Mouse (Mus musculus): Measurements from ENCODE around the gene Hoxc11. TPM values are rescaled to one million over a fixed set of nuclear protein-coding genes. Genes with fewer than 3 reads are reported as not detected.
A peak's percentile ranks its signal among the peaks of the same experiment; 100 is the strongest.

Gene Hoxc11
- not detected in 2 replicates for polyA plus RNA-seq (2016; fragmentation: Nextera tagmentation; extraction: Ambion mirVana)

DNA sequence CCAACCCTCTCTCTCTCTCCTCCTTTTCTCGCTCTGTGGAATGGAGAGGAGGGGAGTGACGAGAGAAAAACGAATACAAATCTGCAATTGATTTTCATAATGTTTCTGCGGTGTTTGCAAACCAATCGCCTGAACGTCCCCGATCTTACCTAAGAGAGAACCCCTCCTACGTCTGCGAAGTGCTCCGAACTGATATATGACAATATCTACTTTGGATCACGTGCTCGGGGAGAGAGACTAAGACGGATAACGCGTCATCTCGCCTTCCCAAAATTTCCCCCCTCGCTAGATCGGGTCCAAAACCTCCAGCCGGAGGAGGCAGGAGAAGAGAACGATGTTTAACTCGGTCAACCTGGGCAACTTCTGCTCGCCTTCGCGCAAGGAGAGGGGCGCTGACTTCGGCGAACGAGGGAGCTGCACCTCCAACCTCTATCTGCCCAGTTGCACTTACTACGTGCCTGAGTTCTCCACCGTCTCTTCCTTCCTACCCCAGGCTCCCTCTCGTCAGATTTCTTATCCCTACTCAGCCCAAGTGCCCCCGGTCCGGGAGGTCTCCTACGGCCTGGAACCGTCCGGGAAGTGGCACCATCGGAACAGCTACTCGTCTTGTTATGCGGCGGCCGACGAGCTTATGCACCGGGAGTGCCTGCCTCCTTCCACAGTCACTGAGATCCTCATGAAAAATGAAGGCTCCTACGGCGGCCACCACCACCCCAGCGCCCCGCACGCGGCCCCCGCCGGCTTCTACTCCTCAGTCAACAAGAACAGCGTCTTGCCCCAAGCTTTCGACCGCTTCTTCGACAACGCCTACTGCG, at the start of gene Hoxc11:
TSS of gene Hoxc11 (plus strand) at position 236 of the 815 bp plus-strand sequence.
- Histone ChIP-seq H3K4me2 (no peak within 1 kb of the TSS), H3K4me1 (no peaks in the 10 kb centered on the region), H3K36me3 (replicated peaks) (no peaks in the 10 kb centered on the region), H3K4me3 (replicated peaks) (no peak within 1 kb of the TSS), H3K27ac (no peak within 1 kb of the TSS), H3K9me3 (no peaks in the 10 kb centered on the region), H3K27me3 (peaks cover 98% of the 10 kb centered on the region), H3K9ac (no peak within 1 kb of the TSS)
- no peak for ATAC-seq (ENCODE audit: low FRiP score)
- WGBS: under 1% methylated on average over 57 of the region's 57 CpGs

DNA sequence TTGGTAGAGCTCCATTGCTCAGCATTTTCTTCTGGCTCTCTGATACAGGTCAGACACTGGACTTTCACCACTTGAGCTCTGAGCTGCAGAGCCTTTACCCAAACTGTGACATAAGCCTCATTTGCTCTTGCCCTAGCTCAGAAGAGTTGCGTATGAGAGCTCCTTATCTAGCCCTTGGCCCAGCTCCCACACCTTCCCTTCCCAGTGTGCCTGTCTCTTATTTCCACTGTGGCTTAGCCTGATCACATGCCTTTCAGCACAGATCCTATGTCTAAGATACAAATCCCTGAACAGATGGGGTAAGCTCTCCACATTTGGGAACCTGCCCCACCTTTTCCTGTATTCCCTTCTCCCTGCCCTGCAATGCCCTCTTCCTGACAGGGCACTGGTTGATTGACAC, 49.3 kb upstream of the Hoxc11 start:
- no peaks in the 10 kb centered on the region for H3K4me1 ChIP-seq
- H3K4me2 ChIP-seq: no peak overlapping the region
- ATAC-seq (ENCODE audit: low FRiP score): no peak
- no peaks in the 10 kb centered on the region for H3K9me3 ChIP-seq
- H3K9ac ChIP-seq: no peak overlapping the region
- WGBS: 65% methylated on average over 1 of the region's 1 CpGs
- H3K4me3 ChIP-seq (replicated peaks): no peak overlapping the region
- no peak overlapping the region for H3K27ac ChIP-seq
- H3K36me3 ChIP-seq (replicated peaks): no peaks in the 10 kb centered on the region
- peaks cover 75% of the 10 kb centered on the region for H3K27me3 ChIP-seq

DNA sequence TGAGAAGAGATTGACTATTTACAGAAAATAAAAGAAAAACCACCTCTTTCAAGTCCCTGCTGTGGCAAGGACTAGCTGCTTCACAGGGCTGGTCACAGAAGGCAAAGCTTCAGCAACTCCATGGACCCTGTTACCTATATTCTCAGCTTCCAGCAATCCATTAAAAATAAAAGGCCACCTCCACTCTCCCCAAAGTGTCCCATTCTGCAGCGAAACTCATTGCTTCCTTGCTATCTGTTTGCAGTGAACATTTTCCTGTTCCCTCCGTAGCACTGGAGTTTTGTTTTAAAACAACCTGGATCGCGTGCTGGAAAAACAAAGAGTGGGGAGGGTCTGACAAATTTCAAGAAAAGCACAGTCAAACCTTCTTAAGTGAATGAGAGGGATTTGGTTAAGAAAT, 44.7 kb upstream of the Hoxc11 start:
- no peak for ATAC-seq (ENCODE audit: low FRiP score)
- no peak overlapping the region for H3K4me3 ChIP-seq (replicated peaks)
- no peak overlapping the region for H3K4me2 ChIP-seq
- no peak overlapping the region for H3K9ac ChIP-seq
- H3K4me1 ChIP-seq: no peaks in the 10 kb centered on the region
- WGBS: 1% methylated on average over 4 of the region's 4 CpGs
- H3K36me3 ChIP-seq (replicated peaks): no peaks in the 10 kb centered on the region
- H3K27ac ChIP-seq: no peak overlapping the region
- peaks cover 91% of the 10 kb centered on the region for H3K27me3 ChIP-seq
- no peaks in the 10 kb centered on the region for H3K9me3 ChIP-seq

DNA sequence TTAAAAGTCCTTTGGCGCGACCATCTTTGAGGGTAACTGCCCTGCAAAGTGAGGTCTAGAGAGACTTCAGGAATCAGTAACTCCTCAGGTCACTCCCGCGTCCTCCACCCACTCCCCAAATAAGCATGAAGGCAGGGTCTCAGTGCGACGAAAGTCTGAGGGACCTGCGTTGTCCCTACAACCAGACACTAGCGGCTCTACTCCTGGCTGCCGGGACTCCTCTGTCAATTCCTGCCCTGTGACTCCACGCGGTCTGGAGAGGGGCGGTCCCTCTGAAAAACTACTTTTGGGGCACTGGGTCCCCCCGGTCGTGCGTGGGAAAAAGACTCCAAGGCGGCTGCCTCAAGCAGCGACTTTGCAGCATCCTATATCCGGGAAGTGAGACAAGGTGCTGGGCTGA, 44.2 kb upstream of the Hoxc11 start:
- Histone ChIP-seq H3K9ac (no peak overlapping the region), H3K27me3 (peaks cover 91% of the 10 kb centered on the region), H3K4me3 (replicated peaks) (no peak overlapping the region), H3K4me2 (no peak overlapping the region), H3K36me3 (replicated peaks) (no peaks in the 10 kb centered on the region), H3K27ac (no peak overlapping the region), H3K4me1 (no peaks in the 10 kb centered on the region), H3K9me3 (no peaks in the 10 kb centered on the region)
- no peak for ATAC-seq (ENCODE audit: low FRiP score)
- under 1% methylated on average over 18 of the region's 18 CpGs for WGBS

DNA sequence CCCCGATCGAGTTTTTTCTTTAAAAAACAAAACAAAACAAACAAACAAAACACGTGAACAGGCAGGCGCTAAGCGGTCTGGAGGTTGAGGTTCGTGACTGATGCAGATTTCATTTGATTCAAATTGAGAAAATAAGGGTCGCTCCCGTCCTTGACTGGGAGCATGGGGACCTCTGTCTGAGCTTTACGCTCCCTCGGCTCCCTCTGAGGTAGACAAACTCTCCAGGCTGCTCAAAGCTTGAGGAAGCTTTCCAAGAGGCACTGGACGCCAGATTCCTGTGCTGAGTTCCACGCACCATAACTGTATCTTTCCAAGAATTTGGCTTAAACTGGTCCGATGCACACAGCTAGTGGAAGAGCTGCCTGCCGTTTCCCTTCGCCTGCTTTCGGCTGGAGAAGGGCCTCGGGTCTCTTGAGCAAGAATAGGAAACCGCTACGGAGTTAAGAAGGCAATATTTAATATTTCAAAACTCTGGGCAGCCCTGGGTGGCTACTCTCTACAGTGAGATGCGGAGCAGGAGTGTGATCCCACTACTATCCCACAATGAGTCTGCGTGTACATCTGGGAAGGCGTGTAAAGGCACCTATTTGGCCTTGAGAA, 43.6 kb upstream of the Hoxc11 start:
- no peak overlapping the region for H3K4me3 ChIP-seq (replicated peaks)
- no peak overlapping the region for H3K4me2 ChIP-seq
- no peaks in the 10 kb centered on the region for H3K4me1 ChIP-seq
- peaks cover 88% of the 10 kb centered on the region for H3K27me3 ChIP-seq
- no peak overlapping the region for H3K9ac ChIP-seq
- no peaks in the 10 kb centered on the region for H3K9me3 ChIP-seq
- no peak for ATAC-seq (ENCODE audit: low FRiP score)
- under 1% methylated on average over 22 of the region's 22 CpGs for WGBS
- H3K36me3 ChIP-seq (replicated peaks): no peaks in the 10 kb centered on the region
- no peak overlapping the region for H3K27ac ChIP-seq

DNA sequence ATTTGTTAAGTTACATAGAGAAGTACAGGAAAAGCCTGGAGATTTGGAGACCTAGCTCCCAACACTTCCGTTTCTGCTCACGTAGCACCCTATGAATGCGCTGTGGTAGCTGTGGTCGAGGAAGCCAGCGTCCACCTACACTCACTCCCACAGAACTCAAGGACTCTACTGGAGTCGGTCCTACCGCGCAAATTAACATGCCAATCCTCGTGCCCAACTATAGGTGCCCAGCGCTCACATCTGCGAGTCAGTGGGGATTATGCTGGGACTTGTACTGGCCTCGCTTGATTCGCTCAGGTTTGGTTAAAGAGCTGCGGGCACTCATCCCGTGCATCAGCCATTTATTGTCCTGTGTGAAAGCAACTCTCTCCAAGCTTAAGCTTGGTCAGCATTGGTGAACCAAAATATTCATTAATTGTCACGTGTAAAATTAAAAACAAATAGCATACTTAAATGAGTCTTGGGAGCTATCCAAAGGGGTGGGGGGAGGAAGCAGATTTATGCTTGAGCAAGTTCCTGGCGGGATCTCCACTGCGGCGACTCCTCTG, 41.1 kb upstream of the Hoxc11 start:
- Histone ChIP-seq H3K27me3 (peaks cover 90% of the 10 kb centered on the region), H3K9ac (no peak overlapping the region), H3K27ac (no peak overlapping the region), H3K4me3 (replicated peaks) (no peak overlapping the region), H3K4me1 (no peaks in the 10 kb centered on the region), H3K4me2 (no peak overlapping the region), H3K9me3 (no peaks in the 10 kb centered on the region), H3K36me3 (replicated peaks) (no peaks in the 10 kb centered on the region)
- ATAC-seq (ENCODE audit: low FRiP score): no peak
- under 1% methylated on average over 19 of the region's 19 CpGs for WGBS

DNA sequence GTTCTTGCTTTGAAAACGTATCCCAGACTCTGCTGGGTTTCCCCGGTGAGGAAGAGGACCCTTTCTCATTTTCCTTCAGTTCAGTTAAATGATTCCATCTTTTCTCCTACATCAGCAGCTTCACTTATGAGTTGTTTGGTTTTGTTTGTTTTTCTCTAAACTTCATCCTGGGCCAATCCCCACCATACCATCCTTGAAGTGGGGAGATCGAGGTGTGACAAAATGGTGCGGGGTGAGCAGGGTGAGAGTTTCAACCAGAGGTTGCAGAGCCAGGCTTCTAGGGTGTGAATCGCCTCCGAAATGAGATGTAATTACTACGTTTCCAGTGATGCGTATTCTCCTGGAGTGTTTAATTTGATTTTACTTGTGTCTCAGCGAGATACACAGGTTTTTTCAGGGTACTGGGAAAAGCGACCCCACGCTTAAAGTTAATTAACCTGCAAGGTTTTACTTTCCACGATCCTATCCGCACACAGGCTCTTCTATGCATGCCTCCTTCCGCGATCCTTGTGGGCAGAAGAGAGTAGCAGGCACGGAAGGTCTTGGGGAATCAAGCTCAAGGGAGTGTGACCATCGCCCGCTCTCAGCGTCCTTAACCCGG, 36.2 kb upstream of the Hoxc11 start:
- no peaks in the 10 kb centered on the region for H3K9me3 ChIP-seq
- H3K9ac ChIP-seq: no peak overlapping the region
- H3K4me2 ChIP-seq: no peak overlapping the region
- H3K27me3 ChIP-seq: peaks cover 93% of the 10 kb centered on the region
- ATAC-seq (ENCODE audit: low FRiP score): no peak
- WGBS: under 1% methylated on average over 20 of the region's 20 CpGs
- H3K36me3 ChIP-seq (replicated peaks): no peaks in the 10 kb centered on the region
- no peak overlapping the region for H3K27ac ChIP-seq
- H3K4me3 ChIP-seq (replicated peaks): no peak overlapping the region
- peaks cover 18% of the 10 kb centered on the region for H3K4me1 ChIP-seq

DNA sequence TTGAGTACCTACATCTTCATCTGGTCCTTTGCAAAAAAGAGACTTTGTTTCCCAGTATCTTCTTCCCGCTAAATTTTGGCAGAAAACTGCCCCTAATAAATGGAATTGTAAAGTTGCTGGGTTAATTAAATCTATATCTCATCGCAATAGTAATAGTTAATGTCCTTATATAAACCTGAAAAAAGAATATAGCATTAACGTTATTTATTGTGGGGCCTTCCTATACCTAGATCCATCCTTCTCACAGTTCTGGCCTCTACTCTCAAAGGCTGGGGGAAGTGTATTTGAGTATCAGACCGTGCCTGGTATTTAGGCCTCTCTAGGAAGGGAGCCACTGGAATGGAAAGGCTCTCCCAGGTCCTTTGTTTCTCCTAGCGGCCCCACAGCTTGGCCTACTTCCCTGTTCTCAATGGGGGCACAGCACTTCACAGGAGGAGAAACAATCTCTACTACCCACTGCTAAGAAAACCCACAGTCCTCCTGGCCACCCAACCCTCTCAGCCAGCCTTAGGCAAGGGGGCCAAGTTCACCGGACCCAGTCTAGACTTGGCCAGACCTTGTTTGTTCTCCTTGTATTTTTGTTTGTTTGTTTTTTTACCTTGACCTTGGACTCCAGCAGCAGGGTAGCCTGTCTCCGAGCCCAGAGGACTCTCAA, 35.5 kb upstream of the Hoxc11 start:
- Histone ChIP-seq H3K36me3 (replicated peaks) (no peaks in the 10 kb centered on the region), H3K27ac (no peak overlapping the region), H3K4me1 (peaks cover 18% of the 10 kb centered on the region), H3K9me3 (no peaks in the 10 kb centered on the region), H3K27me3 (peaks cover 94% of the 10 kb centered on the region), H3K4me3 (replicated peaks) (no peak overlapping the region), H3K9ac (no peak overlapping the region), H3K4me2 (no peak overlapping the region)
- no peak for ATAC-seq (ENCODE audit: low FRiP score)
- WGBS: 1% methylated on average over 7 of the region's 7 CpGs

DNA sequence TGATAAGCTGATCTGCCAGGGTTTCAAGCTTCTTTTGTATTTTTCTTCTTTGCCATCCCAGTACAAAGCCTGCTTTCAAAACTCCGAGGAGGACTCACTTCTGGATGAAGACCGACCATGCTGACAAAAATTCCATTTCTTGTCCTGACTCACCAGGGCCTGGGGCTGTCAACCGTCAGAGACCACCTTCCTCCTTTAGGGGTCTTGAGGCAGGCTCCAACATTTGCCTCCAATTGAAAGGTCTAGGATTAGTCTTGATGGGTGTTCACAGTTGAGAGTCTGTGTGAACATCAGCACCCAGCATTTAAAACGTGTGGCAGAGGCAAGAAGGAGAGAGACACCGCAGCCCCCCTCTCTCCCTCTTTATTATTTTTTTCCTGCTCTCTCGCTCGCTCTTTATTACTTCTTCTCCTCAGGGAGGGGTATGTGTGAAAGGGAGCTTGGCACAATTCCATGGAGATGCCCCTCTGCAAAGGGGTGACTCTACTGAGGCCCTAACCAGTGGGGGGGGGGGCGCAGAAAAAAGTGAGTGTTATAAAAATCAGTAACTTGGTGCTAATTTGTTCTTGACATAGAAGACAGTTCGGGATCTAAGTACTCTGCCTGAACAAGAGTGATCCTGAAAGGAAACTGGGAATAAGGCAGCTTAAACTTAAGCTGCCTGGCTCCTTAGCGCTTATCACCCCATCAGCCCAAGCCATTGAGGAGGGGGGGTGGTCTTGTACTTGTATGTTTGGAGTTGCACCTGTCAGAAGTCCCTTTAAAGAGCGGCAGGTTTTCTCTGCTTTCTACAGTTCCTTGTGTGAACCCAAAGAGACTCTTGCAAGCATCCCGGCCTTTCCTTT, 34.7 kb upstream of the Hoxc11 start:
- ATAC-seq (ENCODE audit: low FRiP score): no peak
- Histone ChIP-seq H3K4me3 (replicated peaks) (no peak overlapping the region), H3K27me3 (peaks cover 97% of the 10 kb centered on the region), H3K36me3 (replicated peaks) (no peaks in the 10 kb centered on the region), H3K9me3 (no peaks in the 10 kb centered on the region), H3K4me1 (peaks cover 18% of the 10 kb centered on the region), H3K27ac (no peak overlapping the region), H3K4me2 (no peak overlapping the region), H3K9ac (no peak overlapping the region)
- WGBS: 3% methylated on average over 12 of the region's 12 CpGs

DNA sequence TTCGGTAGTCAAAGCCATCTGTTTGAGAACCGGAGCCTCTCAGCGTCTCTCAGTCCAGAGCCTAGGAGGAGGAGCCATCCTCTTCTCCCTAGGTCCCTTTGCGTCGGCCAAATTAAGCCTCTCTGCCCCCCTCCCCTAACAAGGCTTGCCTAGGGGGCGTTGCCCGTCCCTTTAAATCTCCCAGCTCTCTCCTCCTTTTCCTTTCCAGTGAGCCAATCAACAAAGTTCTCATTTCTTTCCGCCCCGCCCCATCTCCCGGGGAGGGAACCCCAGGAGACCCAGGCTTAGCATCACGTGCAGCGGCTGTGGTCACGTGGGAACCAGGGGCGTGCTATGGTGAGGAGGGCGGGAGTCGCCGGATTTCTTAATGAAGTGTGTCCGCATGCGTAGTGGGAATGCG, 33.6 kb upstream of the Hoxc11 start:
- Histone ChIP-seq H3K27ac (no peak overlapping the region), H3K4me2 (peak overlapping the region; percentile 43), H3K9ac (no peak overlapping the region), H3K4me1 (peaks cover 18% of the 10 kb centered on the region), H3K4me3 (replicated peaks) (peak overlapping the region; percentile 24), H3K27me3 (peaks cover 99% of the 10 kb centered on the region), H3K9me3 (no peaks in the 10 kb centered on the region), H3K36me3 (replicated peaks) (no peaks in the 10 kb centered on the region)
- WGBS: 0% methylated on average over 20 of the region's 20 CpGs
- peak; percentile 87 for ATAC-seq (ENCODE audit: low FRiP score)

DNA sequence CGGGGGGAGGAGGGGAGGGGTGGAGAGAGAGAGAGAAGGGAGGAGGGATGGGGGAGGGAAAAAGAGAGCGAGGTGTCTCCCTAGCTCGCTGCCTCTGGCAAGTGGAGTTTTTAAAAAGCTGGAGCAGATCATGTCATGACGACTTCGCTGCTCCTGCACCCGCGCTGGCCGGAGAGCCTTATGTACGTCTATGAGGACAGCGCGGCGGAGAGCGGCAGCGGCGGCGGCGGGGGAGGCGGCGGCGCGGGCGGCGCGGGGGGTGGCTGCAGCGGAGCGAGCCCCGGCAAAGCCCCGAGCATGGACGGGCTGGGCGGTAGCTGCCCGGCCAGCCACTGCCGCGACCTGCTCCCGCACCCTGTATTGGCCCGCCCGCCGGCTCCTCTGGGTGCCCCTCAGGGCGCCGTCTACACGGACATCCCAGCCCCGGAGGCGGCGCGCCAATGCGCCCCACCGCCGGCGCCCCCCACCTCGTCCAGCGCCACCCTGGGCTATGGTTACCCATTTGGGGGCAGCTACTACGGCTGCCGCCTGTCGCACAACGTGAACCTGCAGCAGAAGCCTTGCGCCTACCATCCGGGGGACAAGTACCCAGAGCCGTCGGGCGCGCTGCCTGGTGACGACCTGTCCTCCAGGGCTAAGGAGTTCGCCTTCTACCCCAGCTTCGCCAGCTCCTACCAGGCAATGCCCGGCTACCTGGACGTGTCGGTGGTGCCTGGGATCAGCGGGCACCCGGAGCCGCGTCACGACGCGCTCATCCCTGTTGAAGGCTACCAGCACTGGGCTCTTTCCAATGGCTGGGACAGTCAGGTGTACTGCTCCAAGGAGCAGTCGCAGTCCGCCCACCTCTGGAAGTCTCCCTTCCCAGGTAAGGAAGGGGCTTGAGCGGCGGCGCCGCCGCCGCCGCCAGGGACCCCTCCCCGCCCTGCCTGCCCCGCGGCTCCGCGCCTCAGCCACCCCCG, 32.9 kb upstream of the Hoxc11 start, which contains the start of gene Hoxc13:
TSS of gene Hoxc13 (plus strand) at position 51 of the 959 bp plus-strand sequence.
- no peak within 1 kb of the TSS for H3K9ac ChIP-seq
- H3K36me3 ChIP-seq (replicated peaks): no peaks in the 10 kb centered on the region
- no peak for ATAC-seq (ENCODE audit: low FRiP score)
- peak within 1 kb of the TSS; percentile 24 for H3K4me3 ChIP-seq (replicated peaks)
- H3K4me2 ChIP-seq: peak within 1 kb of the TSS; percentile 43
- WGBS: 2% methylated on average over 72 of the region's 88 CpGs
- H3K4me1 ChIP-seq: peaks cover 18% of the 10 kb centered on the region
- H3K27me3 ChIP-seq: peaks cover 99% of the 10 kb centered on the region
- H3K27ac ChIP-seq: no peak within 1 kb of the TSS
- H3K9me3 ChIP-seq: no peaks in the 10 kb centered on the region
